Mouse (Mus musculus) right cerebral cortex, adult 18-20 months (tissue): ENCODE measurements around the gene Krtap5-4.
A peak's percentile ranks its signal among the peaks of the same experiment; 100 is the strongest.
"Not testable (repeated sequence)": the region's sequence is repeated elsewhere in the genome, so short reads cannot be mapped to it uniquely, and the experiment has no call there.

ENCODE experiments used
- DNase-seq: peaks from one replicate; pipeline ENCODE4 v3.0.0; 2022; ENCODE audit warnings: mixed read lengths

The Krtap5-4 gene

DNA sequence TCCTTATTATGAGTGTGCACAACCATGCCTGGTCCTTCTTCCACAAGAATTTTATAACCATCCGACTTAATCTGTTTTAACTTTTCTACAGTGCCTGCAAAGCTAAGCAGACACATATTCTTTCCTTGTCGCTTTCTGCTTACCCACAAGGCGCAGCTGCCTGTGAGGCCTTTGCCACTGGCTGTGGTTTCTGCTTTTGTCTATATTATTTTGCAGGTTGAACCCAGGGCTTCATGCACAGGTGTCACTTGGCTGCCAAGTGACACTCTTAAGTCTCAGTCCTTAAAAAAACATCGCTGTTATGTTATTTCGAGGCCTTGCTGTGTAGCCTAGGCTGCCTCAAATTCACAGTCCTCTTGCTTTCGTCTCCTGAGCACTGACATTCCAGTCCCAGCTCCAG is 19.3 kb downstream of the Krtap5-4 start:
- no peak for DNase-seq

DNA sequence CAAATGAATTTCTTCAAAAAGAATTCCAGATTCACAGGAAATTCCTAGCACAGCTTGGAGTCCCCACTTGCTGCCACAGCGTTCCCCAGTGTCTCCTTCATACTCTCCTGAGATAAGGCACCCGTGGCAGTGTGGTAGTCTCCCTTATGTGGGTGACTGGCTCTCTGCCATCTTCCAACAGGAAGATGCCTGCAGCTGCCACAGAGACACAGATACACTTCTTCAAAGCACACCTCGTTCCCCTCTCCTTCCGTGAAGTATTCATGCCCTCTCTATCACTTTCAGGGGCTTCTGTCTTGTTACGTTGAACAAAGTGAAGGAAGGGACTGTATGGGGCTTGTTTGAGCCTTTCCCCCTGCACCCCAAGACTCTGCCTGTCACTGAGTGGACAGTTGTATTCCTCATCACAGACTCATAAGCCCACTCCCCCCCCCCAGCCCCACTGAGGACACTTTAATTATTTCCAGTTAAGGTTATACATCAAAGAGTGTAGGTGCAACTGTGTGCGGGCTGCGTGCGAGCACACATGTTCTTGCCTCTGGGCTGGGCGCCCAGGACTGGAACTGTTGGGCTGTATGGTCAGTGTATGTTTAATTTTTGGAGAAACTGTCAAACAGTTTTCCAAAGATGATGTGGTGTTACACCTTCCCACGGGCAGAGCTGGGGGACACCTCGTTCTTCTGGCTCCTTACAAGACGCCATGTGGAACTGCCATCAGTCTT is 20.2 kb downstream of the Krtap5-4 start:
- DNase-seq: no peak

DNA sequence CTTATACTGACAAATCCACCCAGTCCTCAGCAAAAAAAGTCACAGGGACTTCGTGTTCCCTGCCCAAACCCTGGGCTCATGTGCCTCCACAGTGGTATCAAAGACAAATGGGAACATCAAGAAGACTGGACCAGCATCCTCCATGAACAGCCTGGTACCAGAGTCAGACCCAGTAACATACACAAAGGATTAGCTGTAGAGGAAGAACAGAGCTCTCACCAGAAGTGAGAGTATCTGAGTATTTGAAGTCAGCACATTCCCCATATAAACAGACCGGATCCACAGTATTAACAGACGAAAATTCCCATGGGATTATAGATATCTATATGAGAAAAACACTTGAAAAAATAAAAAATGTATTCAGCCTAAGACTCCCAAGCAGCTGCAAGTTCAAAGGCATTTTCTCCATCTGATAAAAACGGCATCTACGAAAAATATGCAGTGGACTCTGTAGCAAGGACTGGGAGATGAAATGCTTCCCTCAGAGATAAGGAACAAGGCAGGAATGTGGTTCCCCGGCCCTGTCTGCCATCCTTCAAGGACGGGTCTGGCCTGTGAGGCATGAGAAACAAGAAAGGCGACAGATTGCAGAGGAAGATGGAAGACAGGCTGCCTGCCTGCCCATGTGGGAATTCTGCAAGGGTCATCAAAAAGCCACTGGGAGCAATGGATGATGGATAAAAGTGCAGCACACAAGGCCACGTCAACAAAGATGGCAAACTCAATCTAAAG is 23.5 kb downstream of the Krtap5-4 start:
- DNase-seq: no peak

DNA sequence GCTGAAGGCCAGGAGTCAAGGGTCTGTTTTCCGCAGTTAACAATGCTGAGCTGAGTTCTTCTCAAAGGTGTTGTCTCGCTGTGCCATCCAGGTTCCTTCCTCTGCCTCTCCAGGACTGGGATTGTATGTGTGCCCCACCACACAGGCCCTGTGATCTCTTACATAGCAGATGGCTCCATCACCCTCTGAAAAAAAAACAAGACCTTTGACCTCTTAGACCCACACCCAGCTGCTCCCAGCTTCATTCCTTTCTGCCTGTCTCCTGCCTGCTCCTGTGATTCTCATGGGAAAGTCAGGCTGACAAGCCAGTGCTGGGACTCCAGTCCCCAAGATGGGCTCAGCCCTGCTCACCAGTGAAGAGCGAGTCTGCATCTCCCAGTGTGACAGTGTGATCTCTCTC is 25.2 kb downstream of the Krtap5-4 start:
- no peak for DNase-seq

DNA sequence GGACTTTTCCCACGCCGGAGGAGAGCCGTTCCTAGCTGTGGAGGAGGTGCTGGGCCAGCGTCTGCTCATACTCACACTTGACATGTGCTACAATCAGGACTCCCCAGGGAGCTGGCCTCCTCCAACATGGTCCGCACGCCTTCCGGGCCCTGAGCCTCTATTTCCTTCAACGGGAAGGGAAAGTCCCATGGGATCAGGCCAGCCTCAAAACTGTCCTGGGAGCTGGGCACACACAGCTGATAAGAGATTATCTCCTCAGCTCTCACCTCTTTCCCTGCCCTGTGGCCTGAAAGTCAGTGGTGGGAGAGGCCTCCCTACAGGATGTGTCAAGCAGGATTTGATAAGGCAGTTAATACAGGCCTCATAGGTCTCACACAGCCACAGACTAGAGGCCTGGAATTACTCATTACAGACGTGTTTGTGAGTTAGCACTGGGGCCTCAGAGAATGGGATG is 26.9 kb downstream of the Krtap5-4 start:
- no peak for DNase-seq

DNA sequence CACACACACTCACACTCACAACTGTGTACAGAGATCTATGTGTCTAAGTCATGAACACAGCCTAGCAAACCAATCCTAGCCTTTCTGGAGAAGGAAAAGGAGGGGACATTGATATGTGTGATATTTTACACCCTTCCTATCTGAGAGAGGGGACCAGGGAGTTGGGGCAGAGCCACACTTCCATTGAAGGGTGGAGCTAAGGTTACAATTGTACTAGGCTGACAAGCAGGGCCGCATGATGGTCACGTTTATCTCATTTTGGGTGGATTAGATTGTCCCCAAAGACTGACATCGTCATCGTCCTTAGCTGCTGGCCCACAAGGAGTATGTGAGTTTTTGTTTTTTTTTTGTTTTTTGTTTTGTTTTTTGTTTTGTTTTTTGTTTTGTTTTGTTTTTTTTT is 27.9 kb downstream of the Krtap5-4 start:
- no peak for DNase-seq

DNA sequence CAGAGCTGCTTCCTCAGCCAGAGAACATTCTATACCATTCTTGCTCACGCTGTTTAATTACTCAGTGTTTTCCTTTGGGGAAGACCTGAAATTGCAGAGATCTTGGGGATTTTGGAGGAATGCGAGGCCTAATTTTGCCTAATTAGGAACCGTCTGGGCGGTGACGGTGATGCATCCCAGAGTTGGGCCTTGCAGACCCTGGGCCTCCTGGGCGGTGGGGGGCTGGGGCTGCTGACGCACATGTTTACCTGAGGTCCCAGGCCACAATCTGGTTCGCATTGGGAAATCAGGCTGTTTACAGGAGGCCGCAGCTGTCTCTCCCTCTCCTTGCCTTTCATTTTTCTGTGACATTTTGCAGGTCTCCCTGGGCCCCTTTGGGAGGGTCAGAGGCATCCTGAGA is 29.4 kb downstream of the Krtap5-4 start:
- not testable (repeated sequence) for DNase-seq

DNA sequence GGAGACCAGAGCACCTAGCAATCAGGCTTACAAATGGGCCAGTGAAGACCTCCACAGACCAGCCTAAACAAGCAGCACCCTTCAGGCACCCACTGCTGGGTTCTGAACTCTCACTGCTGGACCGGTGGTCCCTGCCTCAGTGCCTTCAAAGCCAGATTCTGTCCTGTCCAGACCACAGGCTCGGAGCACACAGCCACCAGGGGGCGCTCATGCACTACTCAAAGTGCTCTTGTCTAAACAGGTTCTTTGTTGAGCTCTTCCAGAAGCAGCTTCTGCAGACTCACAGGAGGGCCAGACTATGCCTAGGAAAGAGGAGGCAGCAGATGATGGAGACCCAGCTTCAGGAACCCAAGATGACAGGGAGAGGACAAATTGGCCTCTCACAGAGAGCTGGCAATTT is 30.9 kb downstream of the Krtap5-4 start:
- peak; percentile 84 for DNase-seq

DNA sequence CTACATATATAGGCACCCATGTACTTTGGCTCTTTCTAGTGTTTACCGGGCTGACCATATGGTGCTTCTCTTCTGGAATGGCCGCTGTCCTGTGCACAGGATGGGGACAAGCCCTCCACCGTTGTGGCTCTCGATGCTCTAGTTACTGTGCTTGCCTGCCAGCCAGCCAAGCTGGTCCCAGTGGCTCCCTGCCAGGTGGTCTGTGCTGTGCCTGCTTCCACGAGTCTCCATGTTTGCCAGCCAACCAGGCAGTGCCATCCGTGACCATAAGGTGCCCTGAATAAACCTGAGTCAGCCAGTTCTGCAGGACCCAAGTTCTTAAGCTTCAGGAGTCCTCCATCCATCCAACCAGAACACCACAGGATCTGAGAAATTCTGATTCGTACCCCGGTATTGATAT is 31.8 kb downstream of the Krtap5-4 start:
- DNase-seq: no peak

DNA sequence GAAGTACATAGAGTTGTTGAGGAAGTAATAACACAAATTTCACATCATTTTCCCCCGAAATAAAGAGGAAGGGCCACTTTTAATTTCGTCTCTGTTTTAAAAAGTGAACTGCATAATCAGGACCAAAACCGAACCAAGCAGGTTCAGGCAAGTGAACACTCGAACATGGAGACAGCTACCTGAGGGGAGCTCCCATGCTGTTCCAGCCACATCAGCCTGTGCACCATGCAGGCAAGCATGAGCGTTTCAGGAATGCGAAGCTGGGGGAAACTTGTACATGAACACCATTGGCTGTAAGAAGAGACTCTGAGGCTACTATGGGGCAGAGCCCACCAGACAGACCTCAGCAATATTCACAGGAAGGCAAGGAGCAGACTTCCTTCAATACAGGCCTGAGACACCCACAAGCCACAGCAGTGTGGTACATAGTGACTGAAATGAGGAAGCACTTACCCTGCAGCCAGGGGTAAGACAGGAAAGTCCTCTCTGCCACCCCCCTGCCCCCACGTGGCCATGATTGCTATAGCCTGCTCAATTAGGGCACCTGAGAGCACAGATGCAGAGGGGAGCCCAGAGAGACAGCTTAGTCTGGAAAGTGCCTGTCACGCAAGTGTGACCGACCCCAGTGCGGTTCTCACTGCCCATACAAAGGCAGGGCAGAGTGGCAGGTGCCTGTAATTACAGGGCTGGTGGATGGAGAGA is 37.1 kb downstream of the Krtap5-4 start:
- no peak for DNase-seq

DNA sequence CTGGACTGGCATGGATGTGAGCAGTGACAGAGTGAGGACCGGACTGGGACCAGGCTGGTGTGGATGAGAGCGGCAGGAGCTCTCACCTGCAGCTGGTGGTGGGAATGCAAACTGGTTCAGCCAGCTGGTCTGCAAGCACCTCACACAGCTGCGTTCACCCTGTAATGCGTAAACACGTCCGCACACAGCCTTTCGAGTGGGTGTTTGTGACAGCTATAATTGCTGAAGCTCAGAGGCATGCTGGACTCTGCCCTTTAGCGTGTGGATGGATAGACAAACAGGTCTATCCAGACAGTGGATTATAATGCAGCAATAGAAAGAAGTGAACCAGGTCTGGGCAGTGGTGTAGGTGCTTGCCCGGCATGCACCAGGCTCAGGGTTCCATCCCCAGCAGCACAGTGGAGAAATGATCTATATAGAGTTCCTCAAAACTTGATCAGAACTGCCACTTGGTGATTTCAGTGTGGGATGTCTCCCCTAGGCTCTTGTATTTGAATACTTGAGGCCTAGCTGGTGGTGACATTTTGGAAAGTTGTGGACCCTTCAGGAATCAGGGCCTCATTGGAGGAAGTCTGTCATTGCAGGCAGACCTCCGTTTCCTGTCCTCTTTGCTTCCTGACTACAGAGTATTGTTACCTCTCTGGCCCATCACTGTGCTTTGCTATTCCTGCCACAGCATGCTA is 38.4 kb downstream of the Krtap5-4 start:
- no peak for DNase-seq

DNA sequence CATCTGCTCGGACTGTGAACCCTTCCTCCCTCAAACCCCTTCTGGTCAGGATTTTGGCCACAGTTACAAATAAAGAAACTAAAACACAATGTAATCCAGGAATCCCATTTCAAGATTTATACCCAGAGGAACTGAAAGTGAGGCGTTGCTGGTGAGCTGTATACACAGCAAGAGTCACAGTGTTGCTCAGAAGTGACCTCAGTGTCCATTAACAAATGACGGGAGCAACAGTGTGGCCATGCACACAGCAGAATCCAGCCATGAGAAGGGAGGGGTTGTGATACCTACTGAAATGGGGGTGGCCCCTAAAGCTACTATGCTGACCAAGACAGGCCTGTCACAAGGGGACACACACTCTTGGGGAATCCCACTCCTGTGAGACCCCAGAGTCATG is 38.9 kb downstream of the Krtap5-4 start:
- DNase-seq: no peak

DNA sequence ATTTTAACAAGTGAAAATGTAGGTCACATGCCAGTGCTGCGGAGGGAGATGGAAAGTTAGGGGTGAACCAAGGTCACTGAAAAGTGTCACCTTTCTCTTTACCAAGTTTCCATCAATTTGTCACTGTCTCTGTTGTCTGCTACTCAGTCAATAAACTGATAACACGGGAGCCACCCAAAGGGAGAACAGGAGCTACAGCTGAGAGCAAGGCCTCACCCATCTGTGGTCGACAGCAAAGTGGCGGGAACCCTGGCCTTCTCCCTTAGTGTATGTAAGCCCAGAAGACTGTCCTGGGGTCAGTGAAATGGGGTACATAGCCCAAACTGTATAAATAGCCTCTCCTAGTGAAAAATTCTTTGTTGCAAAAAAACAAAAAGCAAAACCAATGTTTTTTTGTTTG is 44.2 kb downstream of the Krtap5-4 start:
- no peak for DNase-seq

DNA sequence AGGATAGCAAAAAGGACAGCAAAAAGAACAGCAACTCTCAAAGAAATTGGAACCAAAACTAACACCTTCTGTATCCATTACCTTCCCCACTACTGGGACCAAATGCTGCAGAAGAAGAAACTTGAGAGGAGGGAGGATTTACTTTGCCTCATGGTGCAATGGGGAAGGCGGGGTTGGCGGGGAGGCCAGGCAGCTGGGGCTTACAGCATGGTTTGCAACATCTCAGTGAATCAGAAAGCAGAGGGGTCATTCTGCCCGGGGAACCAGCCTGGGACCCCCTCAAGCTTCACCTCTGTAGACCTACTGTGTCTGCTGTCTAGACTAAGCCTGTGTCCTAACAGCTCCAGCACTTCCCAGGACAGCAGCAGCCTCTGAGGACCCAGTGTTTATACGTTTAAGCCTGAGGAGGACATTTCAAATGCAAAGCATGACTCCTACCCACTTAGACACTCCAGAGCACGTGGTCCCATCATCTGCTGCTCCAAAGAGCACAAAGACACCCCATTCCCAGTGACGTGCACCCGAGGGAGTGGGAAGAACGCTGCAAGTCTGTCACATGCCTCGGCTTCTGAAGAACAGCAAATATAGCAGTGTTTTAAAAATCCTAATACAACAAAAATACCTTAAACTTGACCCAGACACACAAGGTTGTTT is 46.1 kb downstream of the Krtap5-4 start:
- peak; percentile 79 for DNase-seq

DNA sequence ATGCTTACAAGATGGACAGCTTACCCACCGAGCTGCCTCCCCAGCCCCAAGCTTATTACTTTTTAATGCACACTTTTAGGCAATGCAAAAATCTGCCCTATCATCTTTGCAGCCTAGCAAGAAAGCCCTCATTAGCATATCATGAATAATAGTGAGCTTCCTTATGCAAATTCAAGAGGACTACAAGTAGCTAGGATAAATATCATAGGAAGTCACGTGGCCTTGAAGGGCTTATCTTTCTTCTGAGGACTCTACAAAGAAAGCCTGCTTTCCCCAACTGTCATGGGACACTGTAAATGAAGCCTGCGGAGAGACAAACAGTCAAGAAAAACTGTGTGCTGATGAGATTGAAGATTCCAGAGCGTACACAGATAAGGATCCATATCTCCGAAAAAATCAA is 48.2 kb downstream of the Krtap5-4 start:
- DNase-seq: no peak

DNA sequence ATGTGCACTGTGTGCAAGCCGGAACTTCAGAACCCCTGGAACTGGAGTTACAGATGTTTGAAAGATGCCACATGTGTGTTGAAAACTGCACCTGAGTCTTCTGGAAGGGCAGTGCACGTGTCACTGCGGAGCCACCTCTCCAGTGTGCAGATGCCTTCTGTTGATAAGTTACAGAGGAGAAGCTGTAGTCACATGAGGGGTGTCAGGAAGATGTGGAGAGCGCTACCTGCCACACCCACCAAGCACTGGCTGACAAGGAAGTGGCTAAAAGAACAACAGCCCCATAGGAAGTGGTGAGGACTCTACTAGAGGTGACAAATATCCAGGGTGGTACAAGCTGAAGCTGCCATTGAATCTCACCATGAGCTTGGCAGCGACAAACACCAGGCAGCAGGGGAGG is 50.5 kb downstream of the Krtap5-4 start:
- no peak for DNase-seq
